Mouse (Mus musculus) spleen, adult 2 months (tissue): ENCODE data around the gene Lrwd1. TPM values are rescaled to one million over a fixed set of nuclear protein-coding genes. Genes with fewer than 3 reads are reported as not detected.

ENCODE experiments used
- DNase-seq, 2 experiments: peaks; one replicate each; pipeline versions ENCODE4 v3.0.0 to v3.0.0-alpha.2; 2012 to 2021; ENCODE audit warnings: low spot score in 2 of 2, low read depth in 1 of 2
- H3K27ac ChIP-seq: fragments of 200-500 bp; 2 replicates; pipeline ENCODE4 v1.5.1; 2012; ENCODE audit warnings: low read length, inconsistent platforms; ENCODE audit not compliant: insufficient read depth
- H3K27me3 ChIP-seq: fragments of 200-500 bp; 2 replicates; pipeline ENCODE4 v1.6.1; 2012; ENCODE audit warnings: mild to moderate bottlenecking, moderate library complexity, low read length, inconsistent platforms; ENCODE audit not compliant: control insufficient read depth, insufficient read depth
- H3K36me3 ChIP-seq: fragments of 200-500 bp; 2 replicates; pipeline ENCODE4 v1.6.1; 2012; ENCODE audit warnings: mild to moderate bottlenecking, low read length, inconsistent platforms; ENCODE audit not compliant: control insufficient read depth, insufficient read depth
- H3K4me1 ChIP-seq: fragments of 200-500 bp; 2 replicates; pipeline ENCODE4 v1.6.1; 2011; ENCODE audit warnings: inconsistent platforms; ENCODE audit not compliant: control insufficient read depth, insufficient read depth, insufficient read length
- H3K4me3 ChIP-seq: fragments of 200-500 bp; 2 replicates; pipeline ENCODE4 v1.5.1; 2011; ENCODE audit warnings: mild to moderate bottlenecking, inconsistent platforms; ENCODE audit not compliant: insufficient read depth, insufficient read length; ENCODE audit errors: extremely low read depth
- CTCF ChIP-seq: fragments of 200-500 bp; IDR thresholded peaks from 2 replicates; pipeline ENCODE4 v1.5.1; 2011; ENCODE audit warnings: mild to moderate bottlenecking, inconsistent platforms; ENCODE audit not compliant: insufficient read depth, insufficient read length, insufficient replicate concordance; ENCODE audit errors: extremely low read depth
- POLR2A ChIP-seq: fragments of 200-500 bp; IDR thresholded peaks from 2 replicates; pipeline ENCODE4 v1.6.1; 2011; ENCODE audit warnings: low read depth, low read length, inconsistent platforms
- WGBS: fragments of 180-500 bp; shearing (Covaris S2); methylation state at CpG from one replicate; pipeline ENCODE4 v1.1.7; 2018; 5-methylcytosine and 5-hydroxymethylcytosine counted together
- polyA plus RNA-seq: library from polyadenylated mRNA; depleted of rRNA; stranded (reverse); fragments of >200 nt; gene quantifications from 2 replicates; pipeline ENCODE4 v1.2.3, GENCODE M21; 2012; rRNA removed

Lrwd1 gene
- 39.5 and 46.4 TPM in 2 replicates for polyA plus RNA-seq

GRCm38 (mm10) chr5:136135571-136136291 lies at the start of gene Lrwd1, which contains the start of gene Alkbh4:
Gene Lrwd1 (minus strand): TSS chr5:136136074.
Gene Alkbh4 (plus strand): TSS chr5:136136146.
- Histone ChIP-seq H3K36me3 (peaks cover 23% of the 10 kb centered on the region), H3K4me1 (peaks cover 5% of the 10 kb centered on the region; the same call in 1 of the 2 replicates), H3K27me3 (no peaks in the 10 kb centered on the region), H3K27ac (peak within 1 kb of the TSS; percentile 81), H3K4me3 (peak within 1 kb of the TSS; percentile 74)
- TF ChIP-seq CTCF: peak; percentile 61; the same call in 1 of the 2 replicates
- TF ChIP-seq POLR2A: no peak
- WGBS: under 1% methylated on average over 60 of the region's 60 CpGs
- peak; percentile 93 to 97 for DNase-seq

GRCm38 (mm10) chr5:136183766-136184165 lies 47.9 kb upstream of the Lrwd1 start:
- no peak for DNase-seq
- Histone ChIP-seq H3K4me1 (no peaks in the 10 kb centered on the region), H3K27ac (no peak overlapping the region), H3K27me3 (no peaks in the 10 kb centered on the region), H3K4me3 (no peak overlapping the region), H3K36me3 (peaks cover 19% of the 10 kb centered on the region)
- TF ChIP-seq CTCF (no peak), POLR2A (no peak)
- 87% methylated on average over 7 of the region's 7 CpGs for WGBS

- H3K4me1 ChIP-seq: no peaks in the 10 kb centered on the region
- no peak overlapping the region for H3K4me3 ChIP-seq
- H3K27me3 ChIP-seq: no peaks in the 10 kb centered on the region
- H3K27ac ChIP-seq: no peak overlapping the region
- 75% methylated on average over 4 of the region's 4 CpGs for WGBS
- TF ChIP-seq POLR2A: no peak
- TF ChIP-seq CTCF: no peak
- peaks cover 18% of the 10 kb centered on the region for H3K36me3 ChIP-seq
- DNase-seq: no peak
Measured at GRCm38 (mm10) chr5:136182830-136183229, 47.0 kb upstream of the Lrwd1 start.

- H3K36me3 ChIP-seq: peaks cover 16% of the 10 kb centered on the region
- 89% methylated on average over 6 of the region's 6 CpGs for WGBS
- TF ChIP-seq POLR2A: no peak
- no peak for TF ChIP-seq CTCF
- H3K27ac ChIP-seq: no peak overlapping the region
- no peak overlapping the region for H3K4me3 ChIP-seq
- no peak for DNase-seq
- no peaks in the 10 kb centered on the region for H3K4me1 ChIP-seq
- no peaks in the 10 kb centered on the region for H3K27me3 ChIP-seq
Measured at GRCm38 (mm10) chr5:136182049-136182448, 46.2 kb upstream of the Lrwd1 start.

- WGBS: 88% methylated on average over 6 of the region's 6 CpGs
- Histone ChIP-seq H3K36me3 (peaks cover 16% of the 10 kb centered on the region), H3K27ac (no peak overlapping the region), H3K4me3 (no peak overlapping the region), H3K27me3 (no peaks in the 10 kb centered on the region), H3K4me1 (no peaks in the 10 kb centered on the region)
- no peak for TF ChIP-seq CTCF
- no peak for TF ChIP-seq POLR2A
- DNase-seq: no peak
Measured at GRCm38 (mm10) chr5:136181197-136181596, 45.3 kb upstream of the Lrwd1 start.

- peaks cover 16% of the 10 kb centered on the region for H3K36me3 ChIP-seq
- H3K27ac ChIP-seq: no peak overlapping the region
- TF ChIP-seq POLR2A (no peak), CTCF (no peak)
- H3K27me3 ChIP-seq: no peaks in the 10 kb centered on the region
- WGBS: 84% methylated on average over 5 of the region's 5 CpGs
- no peak overlapping the region for H3K4me3 ChIP-seq
- no peaks in the 10 kb centered on the region for H3K4me1 ChIP-seq
- no peak for DNase-seq
Measured at GRCm38 (mm10) chr5:136179594-136179993, 43.7 kb upstream of the Lrwd1 start.

GRCm38 (mm10) chr5:136173606-136174463 lies 38.0 kb upstream of the Lrwd1 start:
- Histone ChIP-seq H3K4me3 (no peak overlapping the region), H3K27ac (peak overlapping the region; percentile 40), H3K36me3 (peaks cover 4% of the 10 kb centered on the region; the same call in 1 of the 2 replicates), H3K4me1 (peaks cover 20% of the 10 kb centered on the region; the same call in 1 of the 2 replicates), H3K27me3 (no peaks in the 10 kb centered on the region)
- DNase-seq: peak in 1 of 2 experiments; percentile 31
- 46% methylated on average over 9 of the region's 9 CpGs for WGBS
- no peak for TF ChIP-seq CTCF
- no peak for TF ChIP-seq POLR2A
